Mouse (Mus musculus) heart, adult 2 months (tissue): ENCODE data around the gene Celf2.

Experiments used
- CTCF ChIP-seq: fragments of 200-600 bp; IDR thresholded peaks from 2 replicates; pipeline ENCODE4 v1.8.1; 2022; ENCODE audit warnings: antibody characterized with exemption, mild to moderate bottlenecking, moderate library complexity
- EP300 ChIP-seq: fragments of 200-500 bp; IDR thresholded peaks from 2 replicates; pipeline ENCODE4 v1.6.1; 2011; ENCODE audit warnings: low read depth, low read length, control low read depth; ENCODE audit not compliant: insufficient read depth
- POLR2A ChIP-seq: fragments of 200-500 bp; IDR thresholded peaks from 2 replicates; pipeline ENCODE4 v1.6.1; 2011; ENCODE audit warnings: mild to moderate bottlenecking, low read depth, low read length, control low read depth; ENCODE audit not compliant: insufficient read depth

- TF ChIP-seq CTCF (no peak), EP300 (no peak), POLR2A (no peak)
These were observed 686.3 kb downstream of the Celf2 start for GRCm38 (mm10) chr2:6823021-6823420.
